Mouse (Mus musculus): Measurements from ENCODE around the gene Neurl4. TPM values are rescaled to one million over a fixed set of nuclear protein-coding genes. Genes with fewer than 3 reads are reported as not detected.
"Not testable (repeated sequence)": the region's sequence is repeated elsewhere in the genome, so short reads cannot be mapped to it uniquely, and the experiment has no call there.

The Neurl4 gene
- total RNA-seq, 2 experiments from 2014 or later = 40.2 to 47.4 TPM

- intact Hi-C loops (cut with DNase I) = loop anchor here (1.0 kb wide), 1 partner anchor 9 kb away; no protein-coding TSS in a partner anchor
- peak in 1 of 2 experiments; percentile 22 for DNase-seq
Measured at GRCm38 (mm10) chr11:69945997-69946891, 45.4 kb downstream of the Neurl4 start.

- peak; percentile 59 to 75 for DNase-seq
- intact Hi-C loops (cut with DNase I) = loop anchor here (2.0 kb wide), 1 partner anchor 71 kb away; no protein-coding TSS in a partner anchor
Measured at GRCm38 (mm10) chr11:69947337-69948065, 46.6 kb downstream of the Neurl4 start.

GRCm38 (mm10) chr11:69948066-69948762 lies 47.3 kb downstream of the Neurl4 start, which contains the start of gene Slc2a4:
TSS of gene Slc2a4 (minus strand) at chr11:69948188.
- intact Hi-C loops (cut with DNase I) = loop anchor here (2.0 kb wide), 1 partner anchor 71 kb away; no protein-coding TSS in a partner anchor
- DNase-seq = peak; percentile 88 to 92

- DNase-seq = peak; percentile 91
- intact Hi-C loops (cut with DNase I) = loop anchor here (1.0 to 2.0 kb wide), 2 partner anchors 14 to 72 kb away; no protein-coding TSS in a partner anchor
Measured at GRCm38 (mm10) chr11:69948763-69949150, 47.9 kb downstream of the Neurl4 start.

- intact Hi-C loops (cut with DNase I) = no loop called here
- no peak for DNase-seq
Measured at GRCm38 (mm10) chr11:69950807-69951459, 50.1 kb downstream of the Neurl4 start.

GRCm38 (mm10) chr11:69952274-69952673 lies 51.4 kb downstream of the Neurl4 start:
- intact Hi-C loops (cut with DNase I) = no loop called here
- DNase-seq = no peak

- DNase-seq = no peak
- intact Hi-C loops (cut with DNase I) = no loop called here
Measured at GRCm38 (mm10) chr11:69953267-69953915, 52.5 kb downstream of the Neurl4 start.

- DNase-seq; intact Hi-C loops (cut with DNase I): not testable (repeated sequence)
Measured at GRCm38 (mm10) chr11:69955618-69956017, 54.7 kb downstream of the Neurl4 start.

- intact Hi-C loops (cut with DNase I) = no loop called here
- no peak for DNase-seq
Measured at GRCm38 (mm10) chr11:69956218-69956617, 55.3 kb downstream of the Neurl4 start.

- no peak for DNase-seq
- intact Hi-C loops (cut with DNase I) = no loop called here
Measured at GRCm38 (mm10) chr11:69960616-69961015, 59.7 kb downstream of the Neurl4 start.

GRCm38 (mm10) chr11:69961841-69962240 lies 61.0 kb downstream of the Neurl4 start:
- intact Hi-C loops (cut with DNase I) = no loop called here
- no peak for DNase-seq

Small RNA genes lying within 50 kb of the gene (microRNA-seq; reads per million reads assigned to microRNA genes)
- 0 reads per million in 2 experiments for gene Mir6924 (ENCODE audit: borderline number of aligned reads in 2 of 2)

Other genes with a start within 250 kb of the Neurl4 start
- gene Sox15, start 245.8 kb upstream of the Neurl4 start, total RNA-seq (2021) = not detected
- gene Mpdu1, start 238.4 kb upstream of the Neurl4 start, total RNA-seq (2021) = 10 to 100 TPM; 14.9 to 16.2 TPM
- gene Cd68, start 234.9 kb upstream of the Neurl4 start, total RNA-seq (2021) = 1 to 10 TPM; 8.7 to 9.1 TPM
- gene Eif4a1, start 228.6 kb upstream of the Neurl4 start, total RNA-seq (2021) = 100 to 1,000 TPM; 188 to 222 TPM
- gene Senp3, start 219.0 kb upstream of the Neurl4 start, total RNA-seq (2021) = 10 to 100 TPM; 30.4 to 31.8 TPM
- 1 to 10 TPM; 1.4 to 2.4 TPM for gene Tnfsf13, start 215.3 kb upstream of the Neurl4 start, total RNA-seq (2021)
- 10 to 100 TPM; 16.3 to 21.0 TPM for gene Tnfsf12, start 205.2 kb upstream of the Neurl4 start, total RNA-seq (2021)
- 1 to 10 TPM; 4.4 to 4.6 TPM for gene Tnfsfm13, start 205.0 kb upstream of the Neurl4 start, total RNA-seq (2021)
- 10 to 100 TPM; 30.1 to 35.4 TPM for gene Polr2a, start 142.4 kb upstream of the Neurl4 start, total RNA-seq (2021)
- not detected for gene Slc35g3, start 139.1 kb upstream of the Neurl4 start, total RNA-seq (2021)
- gene Zbtb4, start 135.2 kb upstream of the Neurl4 start, total RNA-seq (2021) = 10 to 100 TPM; 39.0 to 43.1 TPM
- 1 to 10 TPM; 3.6 to 4.3 TPM for gene Chrnb1, start 105.1 kb upstream of the Neurl4 start, total RNA-seq (2021)
- gene Fgf11, start 99.2 kb upstream of the Neurl4 start, total RNA-seq (2021) = 1 to 10 TPM; 2.4 to 3.0 TPM
- under 1 TPM; 0.41 to 0.56 TPM for gene Tmem102, start 95.4 kb upstream of the Neurl4 start, total RNA-seq (2021)
- gene Gm39566, start 85.8 kb upstream of the Neurl4 start, total RNA-seq (2021) = not detected
- gene Spem2, start 82.6 kb upstream of the Neurl4 start, total RNA-seq (2021) = not detected
- gene Spem1, start 78.9 kb upstream of the Neurl4 start, total RNA-seq (2021) = not detected
- 1 to 10 TPM; 4.6 to 4.8 TPM for gene Nlgn2, start 63.3 kb upstream of the Neurl4 start, total RNA-seq (2021)
- gene Tmem256, start 62.6 kb upstream of the Neurl4 start, total RNA-seq (2021) = 100 to 1,000 TPM; 189 to 220 TPM
- gene Plscr3, start 54.7 kb upstream of the Neurl4 start, total RNA-seq (2021) = 10 to 100 TPM; 24.6 to 26.7 TPM
- gene Tnk1, start 42.3 kb upstream of the Neurl4 start, total RNA-seq (2021) = under 1 TPM; 0.08 to 0.11 TPM
- not detected for gene Tmem95, start 23.1 kb upstream of the Neurl4 start, total RNA-seq (2021)
- 1 to 10 TPM; 2.6 to 2.8 TPM for gene Kctd11, start 19.7 kb upstream of the Neurl4 start, total RNA-seq (2021)
- under 1 TPM; 0.78 to 0.89 TPM for gene Acap1, start 5.5 kb upstream of the Neurl4 start, total RNA-seq (2021)
- under 1 TPM; 0.73 to 0.89 TPM for gene 2810408A11Rik, start 85 bp upstream of the Neurl4 start, total RNA-seq (2021)
- gene Gps2, start 12.8 kb downstream of the Neurl4 start, total RNA-seq (2021) = 10 to 100 TPM; 28.2 to 32.1 TPM
- gene Eif5a, start 20.9 kb downstream of the Neurl4 start, total RNA-seq (2021) = 100 to 1,000 TPM; 420 to 449 TPM
- gene Ybx2, start 34.7 kb downstream of the Neurl4 start, total RNA-seq (2021) = 10 to 100 TPM; 18.4 to 20.3 TPM
- 100 to 1,000 TPM; 385 to 406 TPM for gene Slc2a4, start 47.1 kb downstream of the Neurl4 start, total RNA-seq (2021)
- not detected for gene Cldn7, start 63.7 kb downstream of the Neurl4 start, total RNA-seq (2021)
- gene Ctdnep1, start 80.1 kb downstream of the Neurl4 start, total RNA-seq (2021) = 100 to 1,000 TPM; 160 to 169 TPM
- gene Elp5, start 81.4 kb downstream of the Neurl4 start, total RNA-seq (2021) = 10 to 100 TPM; 47.0 to 47.4 TPM
- 100 to 1,000 TPM; 306 to 329 TPM for gene Gabarap, start 90.1 kb downstream of the Neurl4 start, total RNA-seq (2021)
- 10 to 100 TPM; 23.1 to 23.4 TPM for gene Phf23, start 94.7 kb downstream of the Neurl4 start, total RNA-seq (2021)
- gene Dvl2, start 99.5 kb downstream of the Neurl4 start, total RNA-seq (2021) = 1 to 10 TPM; 5.0 to 6.1 TPM
- 1,000 to 10,000 TPM; 1,292 to 1,425 TPM for gene Acadvl, start 114.3 kb downstream of the Neurl4 start, total RNA-seq (2021)
- gene Dlg4, start 115.9 kb downstream of the Neurl4 start, total RNA-seq (2021) = 1 to 10 TPM; 6.3 to 7.4 TPM
- not detected for gene Asgr1, start 153.0 kb downstream of the Neurl4 start, total RNA-seq (2021)
- gene Asgr2, start 191.6 kb downstream of the Neurl4 start, total RNA-seq (2021) = not detected
- 1 to 10 TPM; 4.2 to 5.8 TPM for gene Mgl2, start 229.3 kb downstream of the Neurl4 start, total RNA-seq (2021)

All from heart, postnatal 36 days (tissue).